Mouse (Mus musculus) urinary bladder, adult 18-20 months (tissue): ENCODE measurements around the gene Ocel1.
"Not testable (repeated sequence)": the region's sequence is repeated elsewhere in the genome, so short reads cannot be mapped to it uniquely, and the experiment has no call there.

Source experiments
- DNase-seq, 2 experiments: peaks; one replicate each; pipeline ENCODE4 v3.0.0; 2022; ENCODE audit warnings: low spot score in 2 of 2, mixed read lengths in 2 of 2

Ocel1 gene

DNA sequence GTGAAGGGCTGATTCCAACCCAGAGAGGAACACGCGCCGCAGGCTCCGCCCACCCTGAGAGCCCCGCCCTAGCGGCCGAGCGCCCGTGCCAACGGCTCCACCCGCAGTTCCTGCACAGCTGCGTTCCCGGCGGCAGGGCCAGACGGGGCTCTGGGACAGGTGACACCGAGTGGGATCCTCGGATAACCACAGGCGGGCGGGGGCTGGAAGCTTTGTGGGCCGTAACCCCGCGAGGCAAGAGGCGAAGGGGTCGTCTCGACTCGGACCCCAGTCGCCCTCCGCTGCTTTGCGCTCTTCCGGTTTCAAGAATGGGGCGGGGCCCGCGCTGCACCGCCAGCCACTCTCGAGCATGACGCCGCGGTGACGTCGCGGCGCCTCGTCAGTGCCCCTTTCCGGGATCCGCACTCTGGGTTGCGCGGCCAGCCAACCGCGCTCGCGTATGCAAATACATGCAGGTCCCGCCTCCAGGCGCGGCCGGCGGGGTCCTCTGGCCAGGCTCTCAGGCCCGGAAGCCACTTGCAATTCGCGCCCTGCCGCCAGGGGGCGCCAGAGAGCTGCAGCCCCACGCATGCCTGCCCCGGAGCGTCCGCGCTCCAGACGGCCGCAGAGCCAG, at the start of gene Ocel1:
Gene Ocel1 (plus strand): TSS at position 63 of the 613 bp plus-strand sequence.
- peak; percentile 95 to 97 for DNase-seq

- no peak for DNase-seq
Measured at GRCm38 (mm10) chr8:71322939-71323338, 48.2 kb upstream of the Ocel1 start.

DNA sequence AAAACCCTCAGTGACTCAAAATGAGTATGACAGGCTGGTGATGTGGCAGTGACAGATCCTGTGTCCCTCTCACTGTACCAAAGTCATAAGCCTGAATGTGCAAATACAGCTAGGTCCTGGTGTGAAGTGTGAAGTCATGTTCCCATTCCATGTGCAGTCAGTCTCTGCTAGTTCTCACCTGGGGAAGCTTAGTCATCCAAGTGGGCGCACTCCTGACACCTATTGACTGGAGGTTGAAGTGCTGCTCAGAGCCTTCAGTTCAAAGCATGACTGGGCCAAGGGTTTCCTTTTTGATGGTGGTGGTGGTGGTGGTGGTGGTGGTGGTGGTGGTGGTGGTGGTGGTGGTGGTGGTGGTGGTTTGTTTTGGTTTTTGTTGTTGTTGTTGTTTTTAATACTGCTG, 46.2 kb upstream of the Ocel1 start:
- no peak for DNase-seq

GRCm38 (mm10) chr8:71337834-71338233, 33.3 kb upstream of the Ocel1 start:
- DNase-seq = not testable (repeated sequence)

- DNase-seq = peak in 1 of 2 experiments; percentile 26
Measured at GRCm38 (mm10) chr8:71340625-71341024, 30.5 kb upstream of the Ocel1 start.

GRCm38 (mm10) chr8:71346581-71346980, 24.5 kb upstream of the Ocel1 start:
- DNase-seq = no peak

DNA sequence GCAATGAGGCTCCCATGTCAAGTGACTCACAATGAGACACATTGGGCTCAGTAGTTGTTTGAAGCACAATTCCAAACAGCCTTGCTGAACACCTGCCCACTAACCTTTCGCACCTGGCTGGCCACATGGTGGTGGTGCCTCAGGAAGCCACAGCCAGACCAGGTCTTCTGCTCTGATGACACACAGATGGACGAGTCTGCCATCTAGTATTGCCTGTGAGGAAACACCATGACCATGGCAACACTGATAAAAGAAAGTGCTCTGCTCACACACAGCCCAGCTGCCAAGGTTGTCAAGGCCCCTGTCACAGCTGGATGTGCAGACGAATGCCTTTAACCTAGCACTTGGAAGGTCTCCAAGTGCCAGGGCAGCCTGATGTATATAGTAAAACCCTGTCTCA, 20.0 kb upstream of the Ocel1 start:
- no peak for DNase-seq

DNA sequence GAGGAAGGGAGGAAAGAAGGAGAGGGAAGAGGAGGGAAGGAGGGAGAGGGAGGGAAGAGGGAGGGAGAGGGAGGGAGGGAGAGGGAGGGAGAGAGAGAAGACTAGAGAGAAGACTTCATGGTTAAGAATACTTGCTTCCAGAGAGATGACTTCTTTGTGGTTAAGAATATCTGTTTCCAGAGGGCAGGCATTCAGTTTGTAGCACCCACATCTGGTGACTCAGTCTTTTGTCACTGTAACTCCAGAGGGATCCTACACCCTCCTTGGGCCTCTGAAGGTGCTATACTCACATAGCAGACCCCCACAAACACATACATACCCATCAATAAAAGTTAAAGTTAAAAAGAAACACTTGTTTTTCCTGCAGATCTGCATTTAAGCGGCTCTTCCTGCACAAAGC, 19.6 kb upstream of the Ocel1 start:
- DNase-seq = no peak

- no peak for DNase-seq
Measured at GRCm38 (mm10) chr8:71358026-71358425, 13.1 kb upstream of the Ocel1 start.

DNA sequence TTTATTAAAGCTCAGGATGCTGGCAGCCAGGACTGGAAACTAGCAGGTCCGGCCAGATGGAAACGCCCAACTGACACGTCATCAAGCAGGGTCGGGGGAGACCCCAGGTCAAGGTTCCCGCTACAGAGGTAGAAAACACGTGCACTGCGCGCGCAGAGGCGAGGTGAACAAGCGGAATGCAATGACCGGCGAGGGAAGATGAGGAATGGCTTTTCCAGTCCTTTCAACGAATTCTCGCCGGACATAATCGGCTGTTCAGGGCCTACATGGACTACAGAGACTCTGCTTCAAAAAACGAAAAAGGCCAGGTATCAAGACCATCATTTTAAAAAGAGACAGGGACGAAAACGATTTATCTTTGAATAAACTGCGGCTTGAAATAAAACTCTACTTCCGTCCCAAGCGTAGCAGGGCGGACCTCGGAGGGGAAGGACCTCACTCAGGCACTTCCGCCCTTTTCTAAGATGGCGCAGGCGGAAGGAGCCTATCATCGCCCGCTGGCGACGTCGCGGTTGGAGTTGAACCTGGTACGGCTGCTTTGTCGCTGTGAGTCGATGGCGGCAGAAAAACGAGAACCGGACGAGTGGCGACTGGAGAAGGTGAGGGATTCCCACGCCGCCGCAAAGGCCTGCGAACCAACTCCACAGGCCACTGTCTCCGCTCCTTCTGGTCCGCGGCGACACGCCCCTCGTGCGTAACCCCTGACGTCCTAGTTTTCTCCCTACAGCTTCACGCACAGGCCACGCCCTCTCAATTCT, 4.1 kb upstream of the Ocel1 start, which contains the start of gene Use1:
Gene Use1 (plus strand): TSS at position 78 of the 758 bp plus-strand sequence.
- DNase-seq = peak; percentile 89 to 92

GRCm38 (mm10) chr8:71367529-71368176, 3.4 kb upstream of the Ocel1 start:
- no peak for DNase-seq

DNA sequence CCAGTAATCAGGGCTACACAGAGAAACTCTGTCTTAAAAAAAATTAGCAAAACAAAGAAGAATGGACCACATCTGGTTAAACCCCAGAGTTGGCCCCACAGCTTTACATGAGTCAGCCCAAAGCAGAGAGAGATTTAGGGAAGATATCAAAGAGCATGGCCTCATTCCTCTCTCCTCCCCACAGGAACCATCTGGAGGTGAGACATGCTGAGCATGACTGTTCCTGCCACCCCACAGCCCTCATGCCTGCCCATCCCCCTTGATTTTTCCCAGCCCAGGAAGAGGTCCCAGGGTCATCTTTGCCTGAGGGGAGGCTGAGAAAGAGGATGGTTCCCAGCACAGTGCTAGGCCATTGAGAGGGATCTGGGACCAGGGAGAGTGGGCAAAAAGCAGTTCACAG, 2.7 kb upstream of the Ocel1 start:
- no peak for DNase-seq

DNA sequence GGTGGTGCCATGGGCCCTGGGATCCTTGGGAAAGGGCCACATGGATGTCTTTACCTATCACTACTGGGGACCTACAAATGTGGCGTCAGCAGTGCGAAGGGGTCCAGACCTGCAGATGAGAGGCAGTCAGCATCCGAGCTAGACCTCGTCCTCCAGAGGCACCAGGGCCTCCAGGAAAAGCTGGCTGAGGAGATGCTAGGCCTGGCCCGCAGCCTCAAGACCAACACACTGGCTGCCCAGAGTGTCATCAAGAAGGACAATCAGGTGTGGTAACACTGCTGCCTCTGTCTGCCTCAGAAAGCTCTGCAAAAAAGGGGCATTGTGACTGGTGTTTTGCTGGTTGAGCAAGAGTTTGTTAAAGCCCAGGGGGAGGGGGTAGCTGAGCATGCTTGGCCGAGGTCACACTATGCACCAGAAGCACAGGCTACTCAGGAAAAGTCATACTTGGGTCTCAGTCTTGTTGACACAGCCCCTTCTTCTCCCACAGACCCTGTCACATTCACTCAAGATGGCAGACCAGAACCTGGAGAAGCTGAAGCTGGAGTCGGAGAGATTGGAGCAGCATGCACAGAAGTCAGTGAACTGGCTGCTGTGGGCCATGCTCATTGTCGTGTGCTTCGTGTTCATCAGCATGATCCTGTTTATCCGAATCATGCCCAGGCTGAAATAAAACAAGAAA, 1.9 kb upstream of the Ocel1 start:
- no peak for DNase-seq

DNA sequence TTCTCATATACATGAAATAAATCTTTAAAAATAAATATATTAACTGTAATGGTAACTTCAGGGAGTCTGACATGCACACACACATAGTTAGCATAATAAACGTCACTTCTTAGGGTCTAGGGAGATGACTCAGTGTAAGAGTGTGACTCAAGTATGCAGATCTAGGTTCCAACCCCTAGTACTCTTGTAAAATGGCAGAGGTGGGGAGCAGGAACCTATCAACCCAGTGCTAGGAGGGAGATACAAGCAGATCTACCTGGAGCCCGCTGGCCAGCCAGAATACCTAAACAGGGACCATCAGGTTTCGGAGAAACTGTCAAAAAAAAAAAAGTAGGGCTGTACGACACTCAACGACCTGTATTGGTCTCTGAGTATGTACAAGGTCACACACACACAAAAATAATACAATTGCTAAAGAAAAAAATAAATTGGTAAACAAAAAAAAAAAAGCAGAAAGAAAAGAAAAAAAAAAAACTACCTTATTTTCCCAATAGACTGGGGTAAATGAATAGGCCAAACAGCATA, 325 bp upstream of the Ocel1 start:
- DNase-seq = no peak

- DNase-seq = no peak
Measured at GRCm38 (mm10) chr8:71372427-71372826, 1.3 kb downstream of the Ocel1 start.

- DNase-seq = no peak
Measured at GRCm38 (mm10) chr8:71373000-71373399, 1.9 kb downstream of the Ocel1 start.

DNA sequence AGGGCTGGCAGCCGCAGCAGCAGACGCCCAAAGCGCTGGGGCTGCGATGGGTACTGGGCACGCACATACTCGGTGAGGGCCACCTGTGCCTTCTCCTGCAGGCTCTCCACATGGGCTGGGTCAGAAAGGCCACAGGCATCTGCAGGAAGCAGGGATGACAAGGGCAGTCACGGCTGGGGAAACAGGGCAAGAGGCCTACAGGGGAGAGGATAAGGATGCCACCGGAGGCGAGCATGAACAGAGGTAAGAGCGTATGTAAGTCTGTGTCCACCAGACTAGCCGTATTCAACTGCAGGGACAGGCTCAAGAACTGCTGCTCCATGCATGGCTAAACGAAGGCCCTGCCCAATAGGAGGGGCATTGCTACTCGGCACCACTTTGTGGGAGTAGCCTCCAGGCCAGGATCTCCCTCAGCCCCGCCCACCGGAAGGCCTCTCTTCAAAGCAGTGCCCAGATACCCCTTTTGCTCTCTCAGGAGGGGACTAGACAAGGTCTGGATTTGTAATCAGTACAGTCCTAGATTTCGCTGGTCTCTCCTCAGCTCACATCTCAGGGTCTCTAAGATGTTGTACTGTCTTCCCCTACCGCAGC, 3.6 kb downstream of the Ocel1 start:
- no peak for DNase-seq

- peak; percentile 63 to 65 for DNase-seq
Measured at GRCm38 (mm10) chr8:71375581-71376422, 4.7 kb downstream of the Ocel1 start.

DNA sequence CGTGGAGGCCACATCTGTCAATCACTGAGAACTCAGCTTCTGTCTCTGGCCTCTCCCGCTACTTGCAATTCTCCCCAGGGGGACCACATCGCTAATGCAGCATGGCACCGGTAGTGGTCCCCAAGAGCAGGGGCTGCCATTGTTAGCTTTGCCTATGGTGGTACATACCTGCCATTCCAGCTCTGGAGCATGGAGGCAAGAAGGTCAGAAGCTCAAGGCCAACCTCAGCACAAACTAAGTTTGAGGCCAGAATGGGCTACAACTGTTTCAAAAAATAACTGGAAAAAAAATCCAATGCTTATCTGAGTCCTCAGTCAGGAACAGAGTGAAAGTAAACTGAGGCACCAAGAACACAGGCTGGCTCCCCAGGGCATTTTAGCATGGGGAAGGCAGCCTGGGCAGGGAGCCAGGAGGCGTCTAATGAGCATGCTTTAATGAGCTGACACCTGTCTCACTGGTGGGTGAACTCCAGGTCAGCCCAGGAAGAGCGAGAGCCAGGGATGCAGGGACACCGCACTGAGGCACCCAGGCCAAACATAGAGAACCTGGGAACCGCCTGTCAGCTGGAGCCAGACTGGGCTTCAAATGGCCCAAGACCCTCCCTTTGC, 5.4 kb downstream of the Ocel1 start:
- no peak for DNase-seq

GRCm38 (mm10) chr8:71379008-71379407, 7.9 kb downstream of the Ocel1 start:
- no peak for DNase-seq
